Mouse (Mus musculus) heart, embryonic 10.5 days (tissue): ENCODE results near the gene Urad. TPM values are rescaled to one million over a fixed set of nuclear protein-coding genes. Genes with fewer than 3 reads are reported as not detected.

Experiments used
- DNase-seq: peaks from one replicate; pipeline ENCODE4 v3.0.0-alpha.2; 2017; ENCODE audit warnings: low spot score
- H3K27ac ChIP-seq: fragments of 300-500 bp; sonication (generic); 2 replicates; pipeline ENCODE4 v1.5.1; 2016; ENCODE audit warnings: mild to moderate bottlenecking
- H3K27me3 ChIP-seq: fragments of 300-500 bp; sonication (generic); 2 replicates; pipeline ENCODE4 v1.6.1; 2016; ENCODE audit warnings: mild to moderate bottlenecking; ENCODE audit not compliant: poor library complexity, insufficient read depth, severe bottlenecking
- H3K36me3 ChIP-seq: fragments of 300-500 bp; sonication (generic); 2 replicates; pipeline ENCODE4 v1.6.1; 2016; ENCODE audit warnings: mild to moderate bottlenecking, moderate library complexity
- H3K4me1 ChIP-seq: fragments of 300-500 bp; sonication (generic); 2 replicates; pipeline ENCODE4 v1.6.1; 2016; ENCODE audit warnings: mild to moderate bottlenecking
- H3K4me3 ChIP-seq: fragments of 300-500 bp; sonication (generic); 2 replicates; pipeline ENCODE4 v1.5.1; 2016; ENCODE audit warnings: mild to moderate bottlenecking, moderate library complexity
- H3K9me3 ChIP-seq: fragments of 300-500 bp; sonication (generic); 2 replicates; pipeline ENCODE4 v1.6.1; 2016; ENCODE audit warnings: mild to moderate bottlenecking, moderate library complexity
- WGBS: fragments of 180-500 bp; shearing (Covaris S2); methylation state at CpG from one replicate; pipeline ENCODE4 v1.1.7; 2016; 5-methylcytosine and 5-hydroxymethylcytosine counted together
- polyA plus RNA-seq: library from polyadenylated mRNA; unstranded; fragments of >200 nt; fragmentation: Nextera tagmentation; extraction: Ambion mirVana; gene quantifications from 2 replicates; pipeline ENCODE4 v1.2.1, GENCODE M21; 2016

Gene Urad
- polyA plus RNA-seq, 1 experiment from 2014 or later, result not detected

DNA sequence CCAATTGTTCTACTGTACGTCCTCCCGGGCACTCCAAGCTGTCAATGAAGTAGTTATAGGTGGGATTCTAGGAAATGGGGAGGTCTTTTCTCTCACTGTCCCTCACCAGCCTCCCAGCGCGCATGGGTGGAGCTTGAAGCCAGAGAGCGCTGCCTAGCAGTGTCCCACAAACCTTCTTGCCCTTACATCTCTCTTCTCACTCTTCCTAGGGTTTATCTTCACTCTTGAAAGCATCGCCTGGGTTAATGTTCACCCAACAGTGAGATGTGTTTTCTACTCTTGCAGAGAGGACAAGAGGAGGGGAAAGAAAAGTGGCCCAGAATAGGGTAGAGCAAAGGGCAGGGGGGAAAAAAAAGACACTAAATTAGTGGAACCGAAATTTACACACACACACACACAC lies 4.9 kb downstream of the Urad start:
- Histone ChIP-seq H3K4me1 (peaks cover 10% of the 10 kb centered on the region), H3K27me3 (peaks cover 99% of the 10 kb centered on the region), H3K27ac (no peak overlapping the region), H3K36me3 (no peaks in the 10 kb centered on the region), H3K9me3 (no peaks in the 10 kb centered on the region), H3K4me3 (no peak overlapping the region)
- no peak for DNase-seq
- 3% methylated on average over 7 of the region's 7 CpGs for WGBS

DNA sequence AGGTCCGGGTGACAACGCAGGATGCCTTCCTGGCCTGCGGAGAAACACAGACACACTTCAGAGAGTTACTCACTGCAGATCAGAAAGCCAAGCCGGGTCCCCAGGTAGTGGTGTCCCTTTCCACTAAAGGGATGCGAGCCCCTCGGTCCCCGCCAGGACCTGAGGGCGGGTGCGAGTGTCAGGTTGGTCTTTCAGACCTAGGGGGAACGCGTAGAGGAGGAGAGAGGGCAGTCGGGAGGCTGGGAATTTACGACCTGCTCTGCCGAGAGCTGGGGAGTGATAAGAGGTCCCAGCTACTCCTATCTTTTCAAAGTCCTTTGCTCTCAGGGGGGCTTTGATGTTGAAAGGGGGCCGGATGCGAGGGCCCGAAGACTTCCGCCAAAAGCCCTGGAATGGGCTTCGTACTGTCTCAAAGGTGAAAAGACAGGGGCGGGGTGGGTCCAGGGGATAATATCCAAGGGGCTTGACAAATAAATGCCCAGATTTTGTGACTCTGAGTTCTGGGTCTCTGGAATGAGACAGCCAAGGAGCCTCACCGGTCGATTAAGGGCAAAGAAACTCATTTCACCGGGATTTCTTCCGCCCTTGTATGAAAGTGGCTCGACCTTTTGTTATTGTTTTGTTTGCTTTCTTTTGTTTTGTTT lies 6.7 kb downstream of the Urad start:
- Histone ChIP-seq H3K27ac (no peak overlapping the region), H3K27me3 (peaks cover 99% of the 10 kb centered on the region), H3K9me3 (no peaks in the 10 kb centered on the region), H3K4me1 (peaks cover 10% of the 10 kb centered on the region), H3K4me3 (peak overlapping the region; percentile 45), H3K36me3 (no peaks in the 10 kb centered on the region)
- WGBS, result under 1% methylated on average over 25 of the region's 25 CpGs
- no peak for DNase-seq

- DNase-seq, result peak; percentile 75
- H3K4me3 ChIP-seq, result peak overlapping the region; percentile 45
- H3K36me3 ChIP-seq, result no peaks in the 10 kb centered on the region
- no peak overlapping the region for H3K27ac ChIP-seq
- WGBS, result 1% methylated on average over 39 of the region's 39 CpGs
- no peaks in the 10 kb centered on the region for H3K9me3 ChIP-seq
- H3K4me1 ChIP-seq, result peaks cover 10% of the 10 kb centered on the region
- peaks cover 99% of the 10 kb centered on the region for H3K27me3 ChIP-seq
These were observed 7.4 kb downstream of the Urad start for GRCm38 (mm10) chr5:147314646-147315431.

- DNase-seq, result no peak
- Histone ChIP-seq H3K27me3 (peaks cover 100% of the 10 kb centered on the region), H3K27ac (no peak overlapping the region), H3K4me1 (peaks cover 10% of the 10 kb centered on the region), H3K9me3 (no peaks in the 10 kb centered on the region), H3K36me3 (no peaks in the 10 kb centered on the region), H3K4me3 (no peak overlapping the region)
- under 1% methylated on average over 27 of the region's 27 CpGs for WGBS
These were observed 9.2 kb downstream of the Urad start for GRCm38 (mm10) chr5:147312830-147313685.

GRCm38 (mm10) chr5:147309786-147310185 lies 12.5 kb downstream of the Urad start:
- DNase-seq, result peak; percentile 73
- WGBS, result 6% methylated on average over 2 of the region's 2 CpGs
- Histone ChIP-seq H3K27ac (no peak overlapping the region), H3K4me3 (no peak overlapping the region), H3K4me1 (peaks cover 23% of the 10 kb centered on the region), H3K27me3 (peaks cover 100% of the 10 kb centered on the region), H3K36me3 (no peaks in the 10 kb centered on the region), H3K9me3 (no peaks in the 10 kb centered on the region)

GRCm38 (mm10) chr5:147308451-147308850 lies 13.8 kb downstream of the Urad start:
- H3K4me1 ChIP-seq, result peaks cover 26% of the 10 kb centered on the region
- WGBS, result 7% methylated on average over 9 of the region's 9 CpGs

DNA sequence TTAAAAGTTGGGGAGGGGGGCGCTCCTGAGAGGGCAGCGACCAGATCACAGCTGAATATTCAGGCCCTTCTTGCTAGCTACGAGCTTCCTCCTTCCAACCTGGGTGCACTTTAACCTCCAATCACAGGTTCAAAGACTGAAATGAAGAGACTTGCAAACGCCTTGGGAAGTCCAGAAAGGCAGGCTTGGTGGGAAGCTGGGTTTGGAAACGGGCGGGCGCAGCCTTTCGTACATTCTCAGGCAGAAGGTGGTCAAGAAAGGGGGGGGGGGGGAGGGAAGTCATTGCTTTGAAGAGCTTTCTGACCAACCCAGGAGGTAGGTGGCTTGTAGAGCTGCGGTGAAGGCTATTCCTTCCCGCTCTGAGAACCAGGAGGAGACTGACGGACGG lies 14.8 kb downstream of the Urad start:
- 1% methylated on average over 12 of the region's 12 CpGs for WGBS
- DNase-seq, result no peak
- Histone ChIP-seq H3K27me3 (peaks cover 100% of the 10 kb centered on the region), H3K4me3 (no peak overlapping the region), H3K27ac (no peak overlapping the region), H3K4me1 (peaks cover 26% of the 10 kb centered on the region), H3K36me3 (no peaks in the 10 kb centered on the region), H3K9me3 (no peaks in the 10 kb centered on the region)

More at GRCm38 (mm10) chr5:147308451-147308850, 13.8 kb downstream of the Urad start:
- Histone ChIP-seq H3K27ac (no peak overlapping the region), H3K9me3 (no peaks in the 10 kb centered on the region), H3K27me3 (peaks cover 100% of the 10 kb centered on the region), H3K4me3 (no peak overlapping the region), H3K36me3 (no peaks in the 10 kb centered on the region)
- DNase-seq, result no peak

DNA sequence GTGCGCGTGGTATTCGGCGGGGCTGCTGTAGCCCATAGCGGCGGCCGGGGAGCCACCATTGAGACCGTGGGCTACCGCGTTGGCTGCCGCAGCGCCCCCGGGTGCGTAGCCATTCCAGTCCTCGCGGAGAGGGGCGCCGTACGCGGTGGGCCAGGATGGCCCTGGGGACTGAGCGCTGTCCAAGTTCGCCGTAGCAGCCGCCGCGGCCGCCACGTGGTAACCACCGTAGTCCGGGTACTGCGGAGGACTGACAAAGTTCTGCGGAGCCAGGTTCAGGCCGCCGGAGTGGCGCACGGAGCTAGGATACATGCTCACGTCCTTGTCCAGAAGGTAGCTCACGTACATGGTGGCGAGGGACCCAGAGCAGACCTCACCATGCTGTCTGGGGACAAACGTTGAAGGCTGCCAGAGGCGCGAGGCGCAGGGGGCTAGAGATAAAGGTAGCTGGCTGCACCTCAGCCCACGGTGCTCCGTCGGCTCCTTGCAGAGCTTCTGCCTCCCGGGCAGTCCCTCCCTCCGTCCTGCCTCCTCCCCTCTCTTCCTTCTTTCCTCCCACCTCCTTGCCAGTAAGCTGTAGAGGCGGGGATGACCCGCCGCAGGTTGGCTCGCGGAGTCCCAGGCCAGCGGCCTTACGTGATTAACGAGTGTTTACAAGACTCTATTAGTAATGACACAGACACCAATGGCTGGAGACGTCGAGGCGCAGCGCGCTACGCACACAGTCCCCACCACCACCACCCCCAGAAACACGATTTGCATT lies 15.4 kb downstream of the Urad start, which contains the start of gene Cdx2:
Gene Cdx2 (minus strand): TSS at position 633 of the 760 bp plus-strand sequence.
- H3K36me3 ChIP-seq, result no peaks in the 10 kb centered on the region
- WGBS, result under 1% methylated on average over 63 of the region's 63 CpGs
- no peak within 1 kb of the TSS for H3K27ac ChIP-seq
- no peak for DNase-seq
- peaks cover 100% of the 10 kb centered on the region for H3K27me3 ChIP-seq
- H3K4me3 ChIP-seq, result peak within 1 kb of the TSS; percentile 37
- H3K4me1 ChIP-seq, result peaks cover 26% of the 10 kb centered on the region
- H3K9me3 ChIP-seq, result no peaks in the 10 kb centered on the region

GRCm38 (mm10) chr5:147305856-147306637 lies 16.2 kb downstream of the Urad start:
- Histone ChIP-seq H3K4me1 (peaks cover 32% of the 10 kb centered on the region), H3K4me3 (peak overlapping the region; percentile 37), H3K36me3 (no peaks in the 10 kb centered on the region), H3K27ac (no peak overlapping the region), H3K9me3 (no peaks in the 10 kb centered on the region), H3K27me3 (peaks cover 100% of the 10 kb centered on the region)
- no peak for DNase-seq
- WGBS, result under 1% methylated on average over 58 of the region's 58 CpGs

- Histone ChIP-seq H3K4me3 (0 out of 2 replicates have a peak overlapping the region, but pooled peaks have one; percentile 10), H3K4me1 (peaks cover 35% of the 10 kb centered on the region), H3K9me3 (no peaks in the 10 kb centered on the region), H3K36me3 (no peaks in the 10 kb centered on the region), H3K27me3 (peaks cover 100% of the 10 kb centered on the region), H3K27ac (no peak overlapping the region)
- WGBS, result 1% methylated on average over 16 of the region's 16 CpGs
- no peak for DNase-seq
These were observed 17.1 kb downstream of the Urad start for GRCm38 (mm10) chr5:147305166-147305565.

- no peak for DNase-seq
- Histone ChIP-seq H3K27ac (no peak overlapping the region), H3K9me3 (no peaks in the 10 kb centered on the region), H3K36me3 (no peaks in the 10 kb centered on the region), H3K4me3 (0 out of 2 replicates have a peak overlapping the region, but pooled peaks have one; percentile 10), H3K27me3 (peaks cover 100% of the 10 kb centered on the region), H3K4me1 (peaks cover 42% of the 10 kb centered on the region)
- under 1% methylated on average over 54 of the region's 54 CpGs for WGBS
These were observed 17.7 kb downstream of the Urad start for GRCm38 (mm10) chr5:147304276-147305155.
